Mouse (Mus musculus): ENCODE measurements around the gene Nme9.

The Nme9 gene

GRCm38 (mm10) chr9:99479181-99479711 is 28.0 kb downstream of the Nme9 start:
- DNase-seq (ENCODE audit: extremely low spot score, low spot score), result no peak

GRCm38 (mm10) chr9:99480764-99481163 is 29.5 kb downstream of the Nme9 start:
- DNase-seq (ENCODE audit: extremely low spot score, low spot score), result no peak

- DNase-seq (ENCODE audit: extremely low spot score, low spot score), result no peak
Measured at GRCm38 (mm10) chr9:99483191-99483590, 31.9 kb downstream of the Nme9 start.

- no peak for DNase-seq (ENCODE audit: extremely low spot score, low spot score)
Measured at GRCm38 (mm10) chr9:99484632-99485031, 33.4 kb downstream of the Nme9 start.

GRCm38 (mm10) chr9:99485144-99485543 is 33.9 kb downstream of the Nme9 start:
- DNase-seq (ENCODE audit: extremely low spot score, low spot score), result no peak

GRCm38 (mm10) chr9:99487126-99487695 is 35.9 kb downstream of the Nme9 start:
- no peak for DNase-seq (ENCODE audit: extremely low spot score, low spot score)

GRCm38 (mm10) chr9:99487841-99488240 is 36.6 kb downstream of the Nme9 start:
- DNase-seq (ENCODE audit: extremely low spot score, low spot score), result no peak

- no peak for DNase-seq (ENCODE audit: extremely low spot score, low spot score)
Measured at GRCm38 (mm10) chr9:99491050-99491449, 39.8 kb downstream of the Nme9 start.

GRCm38 (mm10) chr9:99492634-99493200 is 41.4 kb downstream of the Nme9 start:
- no peak for DNase-seq (ENCODE audit: extremely low spot score, low spot score)

GRCm38 (mm10) chr9:99499336-99499735 is 48.1 kb downstream of the Nme9 start:
- DNase-seq (ENCODE audit: extremely low spot score, low spot score), result no peak

GRCm38 (mm10) chr9:99505875-99506274 is 54.6 kb downstream of the Nme9 start:
- no peak for DNase-seq (ENCODE audit: extremely low spot score, low spot score)
